Mouse (Mus musculus): ENCODE results near the gene Vamp1.

GRCm38 (mm10) chr6:125179601-125180000 lies 35.8 kb upstream of the Vamp1 start:
- TF ChIP-seq CTCF (IDR thresholded peaks at IDR 0.05; ENCODE audit: control insufficient read depth, insufficient read depth, insufficient read length), result no peak
- no peak for TF ChIP-seq MAX (IDR thresholded peaks at IDR 0.05)
- TF ChIP-seq MYOD1 (IDR thresholded peaks at IDR 0.05; ENCODE audit: control insufficient read depth, insufficient read length, low read depth), result no peak
